In the genomic region with DNA sequence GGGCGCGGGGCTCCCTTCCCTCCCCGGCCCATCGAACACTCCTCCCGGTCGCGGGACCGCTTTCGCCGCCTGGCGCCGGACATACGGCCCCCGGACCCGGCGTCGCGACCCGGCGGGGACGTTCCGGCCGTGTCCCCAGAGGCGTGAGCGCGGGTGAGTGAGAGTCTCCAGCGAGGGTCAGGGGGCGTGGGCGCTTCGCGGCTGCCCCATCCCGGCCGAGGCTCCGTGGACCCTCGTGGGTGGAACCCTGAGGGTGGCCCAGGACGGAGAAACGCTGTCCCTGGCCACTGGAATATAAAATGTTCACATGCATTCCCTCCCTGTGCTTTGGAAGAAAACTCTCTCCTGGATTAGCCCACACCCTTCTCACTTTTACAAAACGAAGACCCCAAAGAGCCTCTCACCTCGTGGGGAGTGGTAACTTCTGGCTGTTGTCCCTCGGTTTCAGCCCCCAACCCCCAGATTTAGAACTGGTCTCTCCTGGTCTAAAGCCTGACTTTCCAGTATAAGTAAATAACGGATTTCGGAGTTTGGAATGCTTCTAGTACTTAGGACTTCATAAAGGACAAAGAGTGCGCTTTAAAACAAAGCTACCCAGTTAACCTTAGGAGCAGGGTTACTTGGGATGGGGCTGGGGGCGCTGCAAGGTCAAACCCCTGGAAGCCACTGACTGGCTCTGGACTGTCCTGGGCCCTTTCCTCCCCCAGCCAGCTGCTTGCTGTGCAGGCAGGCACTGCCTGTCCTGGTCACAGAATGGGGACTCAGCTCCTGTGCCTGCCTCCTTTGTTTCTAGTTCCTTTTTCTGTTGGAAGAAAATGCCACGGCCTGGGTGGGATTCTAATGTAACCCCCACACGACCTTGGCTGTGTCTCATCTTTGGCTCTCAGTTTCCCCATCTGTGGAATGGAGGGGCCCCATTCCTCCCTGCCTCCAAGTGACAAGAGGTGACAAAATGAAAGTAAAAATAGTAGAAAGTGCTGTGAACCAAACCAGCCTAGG, we compare ENCODE assay signal across 8 mouse cellular contexts. TPM values are rescaled to one million over a fixed set of nuclear protein-coding genes. Genes with fewer than 3 reads are reported as not detected.
DNase-seq lines count a peak whose midpoint lies in the region; ATAC-seq and TF ChIP-seq lines count a peak whose summit lies in the region.

No protein-coding gene starts in this region.

- peak overlapping the region; percentile 93 for H3K9ac ChIP-seq in heart, embryonic 15.5 days
- H3K9ac ChIP-seq in liver, embryonic 12.5 days: peak overlapping the region; percentile 90
- peak overlapping the region; percentile 77 for H3K9ac ChIP-seq in neural tube, embryonic 15.5 days (replicated peaks)

- no peaks in the 10 kb centered on the region for H3K27me3 ChIP-seq in spleen, adult 2 months (ENCODE audit: control insufficient read depth, insufficient read depth, low read length)
- no peaks in the 10 kb centered on the region for H3K27me3 ChIP-seq in heart, embryonic 15.5 days
- peaks cover 4% of the 10 kb centered on the region; the same call in 1 of the 2 replicates for H3K27me3 ChIP-seq in liver, embryonic 12.5 days (replicated peaks)
- H3K27me3 ChIP-seq in neural tube, embryonic 15.5 days (replicated peaks): no peaks in the 10 kb centered on the region

- H3K9me3 ChIP-seq in heart, embryonic 15.5 days (replicated peaks): no peaks in the 10 kb centered on the region
- H3K9me3 ChIP-seq in liver, embryonic 12.5 days (replicated peaks): no peaks in the 10 kb centered on the region
- no peaks in the 10 kb centered on the region for H3K9me3 ChIP-seq in neural tube, embryonic 15.5 days (replicated peaks)

- no peak for DNase-seq in spleen, adult 2 months (ENCODE audit: low read depth in 1 of 2, low spot score in 2 of 2)
- DNase-seq in spleen, adult 12 weeks (ENCODE audit: low spot score): no peak
- peak; percentile 27 to 45 for DNase-seq in cerebellum, postnatal 36 days
- no peak for DNase-seq in urinary bladder, postnatal 36 days (ENCODE audit: low spot score in 2 of 2)
- DNase-seq in left cerebral cortex, adult 18-20 months (ENCODE audit: low spot score in 2 of 2): no peak

- H3K4me1 ChIP-seq in spleen, adult 2 months (ENCODE audit: control insufficient read depth, insufficient read depth, insufficient read length): peaks cover 25% of the 10 kb centered on the region
- peaks cover 51% of the 10 kb centered on the region for H3K4me1 ChIP-seq in heart, embryonic 15.5 days (replicated peaks)
- peaks cover 44% of the 10 kb centered on the region for H3K4me1 ChIP-seq in liver, embryonic 12.5 days
- peaks cover 29% of the 10 kb centered on the region for H3K4me1 ChIP-seq in neural tube, embryonic 15.5 days

- ATAC-seq in heart, embryonic 15.5 days (replicated peaks; ENCODE audit: insufficient number of reproducible peaks, insufficient read depth, low FRiP score, low read depth): peak; percentile 21
- peak; percentile 46; the same call in 1 of the 2 replicates for ATAC-seq in liver, embryonic 12.5 days
- ATAC-seq in neural tube, embryonic 15.5 days (ENCODE audit: low FRiP score): peak; percentile 62

- H3K36me3 ChIP-seq in spleen, adult 2 months (ENCODE audit: control insufficient read depth, insufficient read depth, low read length): no peaks in the 10 kb centered on the region
- no peaks in the 10 kb centered on the region for H3K36me3 ChIP-seq in heart, embryonic 15.5 days
- H3K36me3 ChIP-seq in liver, embryonic 12.5 days: 0 out of 2 replicates have a peak, but pooled peaks cover 6% of the 10 kb centered on the region
- H3K36me3 ChIP-seq in neural tube, embryonic 15.5 days: no peaks in the 10 kb centered on the region

- under 1% methylated on average over 44 of the region's 46 CpGs for whole genome bisulfite sequencing in spleen, adult 2 months
- WGBS in heart, embryonic 15.5 days: under 1% methylated on average over 46 of the region's 46 CpGs
- WGBS in liver, embryonic 12.5 days (ENCODE audit: insufficient replicate concordance): 3% methylated on average over 30 of the region's 46 CpGs
- under 1% methylated on average over 46 of the region's 46 CpGs for WGBS in neural tube, embryonic 15.5 days

- TF ChIP-seq CTCF in spleen, adult 2 months (IDR thresholded peaks at IDR 0.05; ENCODE audit: extremely low read depth, insufficient read depth, insufficient read length, insufficient replicate concordance): no peak

- peak overlapping the region; percentile 74 for H3K4me2 ChIP-seq in heart, embryonic 15.5 days
- peak overlapping the region; percentile 100 for H3K4me2 ChIP-seq in liver, embryonic 12.5 days
- H3K4me2 ChIP-seq in neural tube, embryonic 15.5 days: peak overlapping the region; percentile 99

- no peak for TF ChIP-seq POLR2A in spleen, adult 2 months (IDR thresholded peaks at IDR 0.05; ENCODE audit: low read depth, low read length)

- peak overlapping the region; percentile 91 for H3K27ac ChIP-seq in spleen, adult 2 months (ENCODE audit: insufficient read depth, low read length)
- peak overlapping the region; percentile 90 for H3K27ac ChIP-seq in heart, embryonic 15.5 days
- peak overlapping the region; percentile 75 for H3K27ac ChIP-seq in liver, embryonic 12.5 days
- H3K27ac ChIP-seq in neural tube, embryonic 15.5 days (replicated peaks): peak overlapping the region; percentile 66

- H3K4me3 ChIP-seq in spleen, adult 2 months (ENCODE audit: extremely low read depth, insufficient read depth, insufficient read length): peak overlapping the region; percentile 60
- H3K4me3 ChIP-seq in heart, embryonic 15.5 days: peak overlapping the region; percentile 85
- peak overlapping the region; percentile 80 for H3K4me3 ChIP-seq in liver, embryonic 12.5 days
- H3K4me3 ChIP-seq in neural tube, embryonic 15.5 days (replicated peaks): peak overlapping the region; percentile 76

RNA-seq across cellular contexts. Expression of gene Heg1, which starts 0.8 kb away (rescaled TPM):
- polyA plus RNA-seq in spleen, adult 2 months (2012; rRNA removed): 36.0 and 42.4 TPM in 2 replicates
- polyA plus RNA-seq in heart, embryonic 15.5 days (2015; fragmentation: Nextera tagmentation; extraction: Ambion mirVana): 30.5 and 42.5 TPM in 2 replicates
- 8.5 and 8.9 TPM in 2 replicates for polyA plus RNA-seq in liver, embryonic 12.5 days (2016; fragmentation: Nextera tagmentation; extraction: Ambion mirVana)
- 7.8 and 10.9 TPM in 2 replicates for polyA plus RNA-seq in neural tube, embryonic 15.5 days (2015; fragmentation: Nextera tagmentation; extraction: Ambion mirVana)
- total RNA-seq in left cerebral cortex, adult 18-20 months (2021): 10 to 100 TPM; 25.0 to 25.2 TPM

Comparison
In these comparisons a context has a peak if more than half of its experiments do, and no peak if none do; other contexts are left out.
1. DNase-seq: peak in cerebellum, postnatal 36 days (2 of 2); none in spleen, adult 2 months (0 of 2), spleen, adult 12 weeks (single experiment), urinary bladder, postnatal 36 days (0 of 2) and left cerebral cortex, adult 18-20 months (0 of 2).
2. Peak in every context shown above with its lines, with median percentiles within 50 percentile points of each other: H3K27ac ChIP-seq, H3K4me3 ChIP-seq, ATAC-seq, H3K4me2 ChIP-seq and H3K9ac ChIP-seq.